Mouse (Mus musculus) neural tube, embryonic 14.5 days (tissue): ENCODE measurements at regions not wholly inside any gene's neighbourhood (a gene's known extent, or its start where the extent isn't known, plus 50 kb on each side); places are given as distances from the start of the nearest gene placed in this dataset.
A peak's percentile ranks its signal among the peaks of the same experiment; 100 is the strongest.
"Not testable (repeated sequence)": the region's sequence is repeated elsewhere in the genome, so short reads cannot be mapped to it uniquely, and the experiment has no call there.

Experiments
- ATAC-seq: fragments of 200-750 bp; cut with Nextera tagmentation; 2 replicates; pipeline ENCODE4 v1.8.0; 2017; ENCODE audit warnings: low read depth, mild to moderate bottlenecking, moderate TSS enrichment, moderate library complexity
- H3K27ac ChIP-seq: fragments of 300-500 bp; sonication (generic); 2 replicates; pipeline ENCODE4 v1.5.1; 2014; ENCODE audit warnings: low read depth, mild to moderate bottlenecking, control low read depth, low read length, moderate library complexity, mixed read lengths
- H3K27me3 ChIP-seq: fragments of 300-500 bp; sonication (generic); 2 replicates; pipeline ENCODE4 v1.6.1; 2014; ENCODE audit warnings: low read length; ENCODE audit not compliant: control insufficient read depth, insufficient read depth
- H3K36me3 ChIP-seq: fragments of 300-500 bp; sonication (generic); 2 replicates; pipeline ENCODE4 v1.6.1; 2014; ENCODE audit warnings: low read length, mixed read lengths; ENCODE audit not compliant: control insufficient read depth, insufficient read depth
- H3K4me1 ChIP-seq: fragments of 300-500 bp; sonication (generic); 2 replicates; pipeline ENCODE4 v1.6.1; 2014; ENCODE audit warnings: low read length; ENCODE audit not compliant: control insufficient read depth, insufficient read depth
- H3K4me2 ChIP-seq: fragments of 300-500 bp; sonication (generic); 2 replicates; pipeline ENCODE4 v1.6.1; 2014; ENCODE audit warnings: mild to moderate bottlenecking, low read depth, low read length, control low read depth
- H3K4me3 ChIP-seq: fragments of 300-500 bp; sonication (generic); 2 replicates; pipeline ENCODE4 v1.5.1; 2014; ENCODE audit warnings: low read depth, low read length, control low read depth, mixed read lengths
- H3K9ac ChIP-seq: fragments of 300-500 bp; sonication (generic); replicated peaks from 2 replicates; pipeline ENCODE4 v1.6.1; 2014; ENCODE audit warnings: low read depth, mild to moderate bottlenecking, control low read depth, low read length, mixed read lengths
- H3K9me3 ChIP-seq: fragments of 300-500 bp; sonication (generic); 2 replicates; pipeline ENCODE4 v1.6.1; 2016; ENCODE audit warnings: low read length; ENCODE audit not compliant: control insufficient read depth
- WGBS: fragments of 180-500 bp; shearing (Covaris S2); extraction: QIAGEN DNeasy Blood & Tissue Kit; methylation state at CpG from one replicate; pipeline ENCODE4 v1.1.7; 2014; 5-methylcytosine and 5-hydroxymethylcytosine counted together

DNA sequence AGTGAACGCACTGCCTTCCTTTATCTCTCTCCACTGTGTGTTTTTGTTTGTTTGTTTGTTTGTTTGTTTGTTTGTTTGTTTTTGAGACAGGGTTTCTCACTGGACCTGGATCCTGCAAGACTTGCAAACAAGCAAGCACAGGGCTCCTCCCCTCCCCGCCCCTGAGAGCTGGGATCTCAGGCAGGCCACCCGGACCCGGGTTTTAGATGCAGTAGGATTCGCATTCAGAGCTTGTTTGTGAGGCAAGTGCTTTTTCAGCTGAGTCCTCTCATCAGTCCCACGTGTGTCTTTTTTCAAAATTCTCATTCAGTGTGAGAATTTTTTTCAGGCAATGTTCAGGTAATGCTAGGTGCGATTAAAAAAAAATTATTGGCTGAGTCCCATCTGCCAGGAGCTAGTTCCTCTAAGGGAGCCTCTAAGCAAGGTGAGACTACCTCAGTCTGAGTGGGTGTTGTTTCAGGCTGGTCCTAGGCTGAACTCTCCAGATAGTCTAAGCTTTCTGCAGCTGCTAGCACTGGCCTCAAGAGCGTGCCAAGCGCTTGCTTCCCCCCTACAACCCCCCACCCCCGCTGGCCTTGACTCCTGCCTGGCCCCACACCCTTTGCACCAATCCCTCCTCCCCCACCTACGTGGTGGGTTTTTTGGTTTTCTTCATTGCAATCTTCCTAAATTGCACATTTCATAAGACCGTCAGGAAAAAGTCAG lies 234.4 kb downstream of the Sorl1 start:
- H3K4me2 ChIP-seq = peak overlapping the region; percentile 59
- 42% methylated on average over 12 of the region's 12 CpGs for WGBS
- H3K4me3 ChIP-seq = peak overlapping the region; percentile 19
- H3K4me1 ChIP-seq = peaks cover 21% of the 10 kb centered on the region
- H3K36me3 ChIP-seq = no peaks in the 10 kb centered on the region
- H3K9me3 ChIP-seq = no peaks in the 10 kb centered on the region
- peak overlapping the region; percentile 98 for H3K27ac ChIP-seq
- H3K27me3 ChIP-seq = no peaks in the 10 kb centered on the region
- ATAC-seq = peak; percentile 53
- H3K9ac ChIP-seq = peak overlapping the region; percentile 58; the same call in 1 of the 2 replicates

- Histone ChIP-seq H3K9ac (no peak overlapping the region), H3K36me3 (no peaks in the 10 kb centered on the region), H3K27ac (no peak overlapping the region), H3K27me3 (no peaks in the 10 kb centered on the region), H3K4me2 (no peak overlapping the region), H3K9me3 (no peaks in the 10 kb centered on the region), H3K4me1 (peaks cover 21% of the 10 kb centered on the region), H3K4me3 (no peak overlapping the region)
- 53% methylated on average over 3 of the region's 3 CpGs for WGBS
- no peak for ATAC-seq
Observed at GRCm38 (mm10) chr9:41888616-41889150, 235.4 kb downstream of the Sorl1 start.

DNA sequence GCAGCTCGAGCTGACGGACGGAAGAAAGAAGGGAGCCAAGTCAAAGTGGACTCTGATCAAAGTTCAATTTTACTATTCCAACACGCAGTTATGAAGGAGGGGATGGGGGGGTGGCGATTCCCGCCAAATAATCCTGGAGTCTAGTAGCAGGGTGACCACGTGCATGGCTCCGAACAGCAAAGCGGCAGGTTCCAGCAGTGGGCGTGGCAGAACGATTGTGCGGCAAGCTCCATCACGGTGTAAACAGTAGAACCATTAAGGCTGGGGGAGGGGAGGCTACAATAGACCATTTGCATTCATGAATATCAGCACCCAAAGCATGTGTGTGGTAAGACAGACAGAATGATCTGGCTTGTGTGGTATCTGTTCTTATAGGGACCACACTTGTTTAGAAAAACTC lies 237.6 kb downstream of the Sorl1 start:
- peaks cover 19% of the 10 kb centered on the region for H3K4me1 ChIP-seq
- not testable (repeated sequence) for H3K9ac ChIP-seq, H3K4me3 ChIP-seq, H3K9me3 ChIP-seq, H3K27ac ChIP-seq, H3K4me2 ChIP-seq, H3K36me3 ChIP-seq, ATAC-seq, H3K27me3 ChIP-seq
- 79% methylated on average over 13 of the region's 13 CpGs for WGBS

- no peak for ATAC-seq
- Histone ChIP-seq H3K9me3 (no peaks in the 10 kb centered on the region), H3K4me2 (no peak overlapping the region), H3K4me3 (no peak overlapping the region), H3K27me3 (no peaks in the 10 kb centered on the region), H3K4me1 (0 out of 2 replicates have a peak, but pooled peaks cover 4% of the 10 kb centered on the region), H3K9ac (no peak overlapping the region), H3K27ac (no peak overlapping the region), H3K36me3 (no peaks in the 10 kb centered on the region)
- 91% methylated on average over 3 of the region's 3 CpGs for WGBS
Observed at GRCm38 (mm10) chr9:41880457-41880856, 243.6 kb downstream of the Sorl1 start.

GRCm38 (mm10) chr9:41879080-41879479 lies 245.0 kb downstream of the Sorl1 start:
- Histone ChIP-seq H3K27ac (no peak overlapping the region), H3K27me3 (no peaks in the 10 kb centered on the region), H3K4me3 (no peak overlapping the region), H3K4me2 (no peak overlapping the region), H3K9me3 (no peaks in the 10 kb centered on the region), H3K4me1 (0 out of 2 replicates have a peak, but pooled peaks cover 4% of the 10 kb centered on the region), H3K9ac (no peak overlapping the region), H3K36me3 (no peaks in the 10 kb centered on the region)
- ATAC-seq = no peak
- WGBS = 87% methylated on average over 1 of the region's 1 CpGs

DNA sequence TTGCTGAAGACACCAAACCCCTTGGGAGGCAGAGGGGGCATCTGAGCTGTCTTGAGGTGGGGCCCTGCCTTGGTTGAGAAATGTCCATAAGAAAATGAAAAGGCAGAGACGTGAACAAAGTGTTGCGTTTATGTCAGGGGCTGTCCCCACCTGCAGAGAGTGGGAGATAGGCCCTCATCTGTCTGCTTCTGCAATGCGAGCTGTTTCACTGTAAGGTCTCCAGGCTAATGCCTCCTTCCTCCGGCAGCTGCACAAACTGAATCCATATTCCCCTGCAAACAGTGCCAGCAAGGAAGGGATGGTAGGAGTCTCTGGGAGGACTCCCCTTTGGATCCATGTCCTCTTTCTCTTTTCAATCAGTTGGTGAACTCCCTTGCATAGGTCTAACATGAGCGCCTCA lies 263.0 kb downstream of the Sorl1 start:
- WGBS = 40% methylated on average over 5 of the region's 5 CpGs
- Histone ChIP-seq H3K27ac (peak overlapping the region; percentile 81), H3K27me3 (no peaks in the 10 kb centered on the region), H3K4me3 (no peak overlapping the region), H3K9me3 (no peaks in the 10 kb centered on the region), H3K36me3 (no peaks in the 10 kb centered on the region), H3K4me1 (peaks cover 35% of the 10 kb centered on the region), H3K9ac (0 out of 2 replicates have a peak overlapping the region, but pooled peaks have one; percentile 16), H3K4me2 (0 out of 2 replicates have a peak overlapping the region, but pooled peaks have one; percentile 11)
- ATAC-seq = peak; percentile 47

GRCm38 (mm10) chr9:41860681-41861080 lies 263.4 kb downstream of the Sorl1 start:
- H3K36me3 ChIP-seq = no peaks in the 10 kb centered on the region
- H3K4me1 ChIP-seq = peaks cover 35% of the 10 kb centered on the region
- 0 out of 2 replicates have a peak overlapping the region, but pooled peaks have one; percentile 16 for H3K9ac ChIP-seq
- peak overlapping the region; percentile 29; the same call in 1 of the 2 replicates for H3K4me2 ChIP-seq
- no peaks in the 10 kb centered on the region for H3K27me3 ChIP-seq
- WGBS = 12% methylated on average over 4 of the region's 4 CpGs
- peak overlapping the region; percentile 81 for H3K27ac ChIP-seq
- ATAC-seq = peak; percentile 83
- no peak overlapping the region for H3K4me3 ChIP-seq
- H3K9me3 ChIP-seq = no peaks in the 10 kb centered on the region

DNA sequence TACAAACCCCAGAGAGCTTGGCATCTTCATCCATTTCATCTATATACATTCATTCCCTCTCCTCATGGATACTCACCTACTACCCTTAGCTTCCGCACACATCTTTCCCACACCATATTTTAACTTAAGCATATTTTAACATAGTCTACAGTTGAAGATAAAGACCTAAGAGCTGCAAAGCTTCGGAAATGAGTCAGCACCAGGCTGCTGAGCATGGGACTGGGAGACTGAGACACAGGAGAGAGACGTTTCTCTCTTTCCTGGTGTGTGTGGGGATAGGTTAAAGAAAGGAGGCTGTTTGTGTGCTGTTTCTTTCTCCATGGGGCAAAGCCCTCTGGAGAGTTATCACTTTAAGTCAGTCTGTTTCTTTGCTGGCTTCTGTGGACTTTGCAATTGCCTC lies 264.3 kb downstream of the Sorl1 start:
- Histone ChIP-seq H3K9ac (no peak overlapping the region), H3K27me3 (no peaks in the 10 kb centered on the region), H3K4me1 (peaks cover 35% of the 10 kb centered on the region), H3K36me3 (no peaks in the 10 kb centered on the region), H3K4me2 (no peak overlapping the region), H3K9me3 (no peaks in the 10 kb centered on the region), H3K4me3 (no peak overlapping the region), H3K27ac (peak overlapping the region; percentile 81; the same call in 1 of the 2 replicates)
- no peak for ATAC-seq
- 68% methylated on average over 3 of the region's 3 CpGs for WGBS

DNA sequence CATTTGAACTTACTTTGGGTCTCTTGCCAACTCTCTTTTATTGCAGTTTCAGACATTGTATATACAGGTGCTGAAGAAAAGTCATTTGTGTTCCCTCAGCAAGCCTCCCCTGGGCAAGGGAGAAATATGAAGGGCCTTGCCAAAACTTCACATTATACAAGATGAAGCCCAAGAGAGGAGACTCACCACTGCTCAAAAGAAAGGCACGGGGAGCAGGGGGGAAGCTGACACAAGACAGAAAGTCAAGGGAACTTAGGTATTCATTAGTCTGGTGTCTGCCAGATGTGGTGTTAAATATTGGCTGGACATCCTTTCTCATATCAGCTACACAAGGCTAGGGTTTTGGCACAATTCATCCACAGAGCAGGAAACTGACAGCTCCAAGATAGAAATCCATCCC lies 272.0 kb downstream of the Sorl1 start:
- H3K27me3 ChIP-seq = no peaks in the 10 kb centered on the region
- H3K9me3 ChIP-seq = no peaks in the 10 kb centered on the region
- H3K4me1 ChIP-seq = 0 out of 2 replicates have a peak, but pooled peaks cover 3% of the 10 kb centered on the region
- no peak overlapping the region for H3K9ac ChIP-seq
- no peak overlapping the region for H3K4me2 ChIP-seq
- no peak overlapping the region for H3K27ac ChIP-seq
- no peak overlapping the region for H3K4me3 ChIP-seq
- no peak for ATAC-seq
- no peaks in the 10 kb centered on the region for H3K36me3 ChIP-seq
- 78% methylated on average over 1 of the region's 1 CpGs for WGBS
